Mouse (Mus musculus) right cerebral cortex, postnatal 14 days (tissue): ENCODE results near the gene Rps2.
"Not testable (repeated sequence)": the region's sequence is repeated elsewhere in the genome, so short reads cannot be mapped to it uniquely, and the experiment has no call there.

Source experiments
- DNase-seq: peaks from one replicate; pipeline ENCODE4 v3.0.0; 2022

Rps2 gene

GRCm38 (mm10) chr17:24706982-24707800, 10.7 kb upstream of the Rps2 start, which contains the start of gene Tbl3:
Gene Tbl3, minus strand, starts transcription at chr17:24707660.
- DNase-seq: peak; percentile 94

DNA sequence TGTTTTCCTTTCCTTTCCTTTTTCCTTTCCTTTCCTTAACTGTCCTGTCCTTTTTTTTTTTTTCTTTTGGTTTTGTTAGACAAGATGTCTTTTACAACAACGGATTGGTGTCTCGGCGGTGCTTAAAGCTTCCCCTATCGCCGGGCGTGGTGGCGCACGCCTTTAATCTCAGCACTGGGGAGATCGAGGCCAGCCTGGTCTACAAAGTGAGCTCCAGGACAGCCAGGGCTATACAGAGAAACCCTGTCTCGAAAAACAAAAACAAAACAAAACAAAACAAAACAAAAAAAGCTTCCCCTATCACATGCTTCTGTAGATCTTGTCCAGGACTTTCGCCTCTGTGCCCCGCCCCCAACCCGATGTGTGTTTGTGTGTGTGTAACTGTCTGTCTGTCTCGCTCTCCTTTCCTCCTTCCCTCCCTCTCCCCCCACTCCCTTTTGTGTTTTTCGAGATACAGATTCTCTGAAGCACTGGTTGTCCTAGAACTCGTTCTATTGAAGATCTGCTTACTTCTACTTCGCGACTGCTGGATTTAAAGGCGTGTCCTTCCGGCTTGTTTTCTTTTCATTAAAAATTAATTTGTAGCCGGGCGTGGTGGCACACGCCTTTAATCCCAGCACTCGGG, 10.0 kb upstream of the Rps2 start:
- no peak for DNase-seq

DNA sequence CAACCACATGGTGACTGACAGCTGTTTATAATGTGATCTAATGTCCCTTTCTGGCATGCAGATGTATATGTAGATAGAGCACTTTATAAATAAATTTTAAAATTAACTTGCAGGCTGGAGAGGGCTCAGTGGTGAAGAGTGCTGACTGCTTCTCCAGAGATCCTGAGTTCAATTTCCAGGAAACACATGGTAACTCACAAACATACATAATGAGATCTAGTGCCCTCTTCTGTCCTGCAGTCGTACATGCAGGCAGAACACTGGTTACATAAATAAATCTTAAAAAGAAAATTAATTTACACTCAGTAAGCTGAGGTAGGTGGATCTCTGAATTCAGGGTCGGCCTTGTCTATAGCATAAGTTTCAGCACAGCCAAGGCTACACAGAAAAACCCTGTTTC, 9.3 kb upstream of the Rps2 start:
- DNase-seq: no peak

- no peak for DNase-seq
Measured at GRCm38 (mm10) chr17:24715556-24715955, 2.4 kb upstream of the Rps2 start.

DNA sequence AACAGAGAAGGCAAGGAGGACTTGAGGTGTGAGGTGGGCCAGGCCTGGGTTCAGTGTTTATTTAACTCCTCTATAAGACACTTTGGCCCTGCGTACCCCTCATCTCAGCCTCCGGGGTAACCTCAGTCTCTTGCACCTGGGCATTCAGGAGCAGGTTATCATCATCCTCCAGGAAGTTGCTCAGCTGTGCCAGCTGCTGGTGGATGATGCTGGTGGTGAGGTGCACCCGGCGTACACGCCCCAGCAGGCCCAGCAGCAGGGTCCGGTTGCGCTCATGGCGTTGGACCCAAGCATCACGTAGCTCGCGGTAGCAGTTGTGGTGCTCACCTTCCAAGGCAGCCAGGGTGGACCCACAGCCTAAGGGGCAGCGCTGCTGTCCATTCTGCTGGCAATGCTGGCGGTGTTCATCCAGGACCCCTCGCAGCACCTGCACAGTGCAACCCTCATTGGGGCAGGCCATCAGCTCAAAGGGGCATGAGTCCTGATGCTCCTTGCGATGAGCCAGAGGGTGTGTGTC, 1.7 kb upstream of the Rps2 start:
- DNase-seq: no peak

- DNase-seq: not testable (repeated sequence)
Measured at GRCm38 (mm10) chr17:24718938-24719337, 1.0 kb downstream of the Rps2 start.

GRCm38 (mm10) chr17:24719494-24720222, 1.7 kb downstream of the Rps2 start:
- peak; percentile 99 for DNase-seq

DNA sequence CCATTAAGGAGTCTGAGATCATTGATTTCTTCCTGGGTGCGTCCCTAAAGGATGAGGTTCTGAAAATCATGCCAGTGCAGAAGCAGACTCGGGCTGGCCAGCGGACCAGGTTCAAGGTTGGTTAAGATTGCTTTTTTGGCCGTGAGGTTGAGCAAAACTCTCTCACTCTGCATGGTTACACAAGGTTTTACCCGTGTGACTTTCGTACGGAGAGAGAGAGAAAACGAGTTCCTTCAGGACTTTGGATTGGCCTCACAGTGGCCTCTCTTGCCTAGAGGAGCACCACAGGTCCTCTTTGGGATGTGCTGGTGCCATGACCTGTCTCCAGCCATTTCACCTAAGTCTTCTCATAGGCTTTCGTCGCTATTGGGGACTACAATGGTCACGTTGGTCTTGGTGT, 2.7 kb downstream of the Rps2 start:
- DNase-seq: not testable (repeated sequence)

- not testable (repeated sequence) for DNase-seq
Measured at GRCm38 (mm10) chr17:24721383-24721955, 3.6 kb downstream of the Rps2 start.

DNA sequence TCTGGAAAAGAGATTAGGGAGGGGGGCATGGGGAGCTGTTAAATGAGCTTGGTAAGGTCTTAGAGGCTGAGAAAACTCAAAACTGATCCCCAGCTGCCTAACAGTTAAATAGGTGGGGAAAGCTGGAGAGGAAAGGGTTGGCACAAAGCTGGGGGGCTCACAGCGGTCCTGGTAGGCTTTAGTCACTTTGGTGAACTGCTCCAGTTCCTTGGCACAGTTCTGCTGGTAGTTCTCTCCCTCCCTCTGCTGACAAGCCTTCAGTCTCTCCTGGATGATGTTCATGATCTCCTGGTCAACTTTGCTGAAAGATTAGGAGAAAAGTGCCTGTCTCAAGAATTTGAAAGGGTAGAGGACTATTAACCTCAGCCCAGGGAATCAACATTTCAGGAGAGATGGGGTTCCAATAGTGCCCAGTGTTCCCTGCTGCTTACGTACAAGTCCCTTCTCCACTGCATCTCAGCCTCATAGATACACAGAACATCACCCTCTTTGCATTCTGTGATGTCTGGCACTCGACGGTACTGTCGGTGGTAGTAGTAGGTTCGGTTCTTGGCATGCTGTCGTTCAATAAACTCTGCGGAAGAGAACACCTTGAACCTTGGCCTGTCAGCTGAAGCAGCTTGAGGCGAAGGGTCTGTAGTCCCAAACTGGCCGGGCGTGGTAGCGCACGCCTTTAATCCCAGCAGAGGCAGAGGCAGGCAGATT, 4.5 kb downstream of the Rps2 start:
- DNase-seq: no peak

DNA sequence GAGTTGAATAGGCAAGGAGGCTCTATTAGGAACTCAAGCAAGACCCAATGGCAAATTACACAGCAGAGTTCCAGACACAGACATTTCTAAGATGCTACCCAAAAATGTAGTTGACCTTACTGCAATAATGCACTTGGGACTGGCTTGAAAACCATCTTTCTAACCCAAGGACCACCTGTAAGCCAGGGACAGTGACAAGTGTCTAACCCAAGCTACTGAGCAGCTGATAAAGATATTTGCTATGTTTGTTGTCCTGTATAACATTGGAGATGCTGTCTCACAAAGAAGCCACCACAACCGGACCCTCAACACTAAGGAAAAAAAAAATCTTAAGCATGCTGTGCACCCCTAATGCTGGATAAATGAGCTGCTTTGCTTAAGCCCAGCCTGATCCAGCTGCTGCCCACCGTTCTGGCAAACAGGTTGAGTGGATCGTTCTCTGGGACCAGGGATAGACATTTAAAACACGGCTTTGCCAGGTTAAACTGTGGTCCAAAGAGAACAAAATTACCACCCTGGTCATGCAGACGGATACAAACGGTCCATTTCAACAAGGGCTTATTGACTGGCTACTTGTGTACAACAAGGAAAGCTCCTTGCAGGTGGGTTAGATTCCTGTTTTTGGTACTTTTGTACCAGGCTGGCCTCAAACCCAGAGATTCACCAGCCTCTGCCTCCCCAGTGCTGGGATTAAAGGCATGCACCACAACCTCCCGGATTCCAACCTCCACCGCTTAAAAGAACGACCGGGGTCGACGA, 5.4 kb downstream of the Rps2 start:
- no peak for DNase-seq

- peak; percentile 33 for DNase-seq
Measured at GRCm38 (mm10) chr17:24723881-24724180, 5.9 kb downstream of the Rps2 start.

GRCm38 (mm10) chr17:24724184-24724583, 6.3 kb downstream of the Rps2 start, which contains the start of gene Ndufb10:
Gene Ndufb10, minus strand, starts transcription at chr17:24724478.
- DNase-seq: peak; percentile 99

DNA sequence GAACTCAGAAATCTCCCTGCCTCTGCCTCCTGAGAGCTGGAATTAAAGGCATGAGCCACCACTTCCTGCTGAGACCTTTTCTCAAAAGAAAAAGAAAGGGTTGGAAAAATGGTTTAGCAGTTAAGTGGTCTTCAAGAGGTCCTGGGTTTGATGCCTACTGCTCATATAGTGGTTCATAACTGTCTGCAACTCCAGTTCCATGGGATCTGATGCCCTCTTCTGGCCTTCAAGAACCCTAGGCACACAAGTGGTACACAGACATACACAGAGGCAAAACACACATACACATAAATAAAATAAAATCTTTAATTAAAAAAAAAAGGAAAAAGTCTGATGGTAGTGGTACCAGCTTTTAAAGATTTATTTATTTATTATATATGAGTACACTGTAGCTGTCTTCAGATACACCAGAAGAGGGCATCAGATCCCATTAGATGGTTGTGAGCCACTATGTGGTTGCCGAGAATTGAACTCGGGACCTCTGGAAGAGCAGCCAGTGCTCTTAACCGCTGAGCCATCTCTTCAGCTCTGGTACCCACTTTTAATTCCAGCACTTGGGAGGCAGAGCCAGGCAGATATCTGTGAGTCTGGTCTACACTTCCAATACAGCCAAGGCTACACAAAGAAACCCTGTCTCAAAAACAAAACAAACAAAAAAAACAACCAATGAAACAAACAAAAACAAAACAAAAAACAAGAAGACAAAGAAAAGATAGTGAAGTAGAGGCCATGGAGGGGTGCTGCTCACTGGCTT, 7.9 kb downstream of the Rps2 start:
- no peak for DNase-seq

DNA sequence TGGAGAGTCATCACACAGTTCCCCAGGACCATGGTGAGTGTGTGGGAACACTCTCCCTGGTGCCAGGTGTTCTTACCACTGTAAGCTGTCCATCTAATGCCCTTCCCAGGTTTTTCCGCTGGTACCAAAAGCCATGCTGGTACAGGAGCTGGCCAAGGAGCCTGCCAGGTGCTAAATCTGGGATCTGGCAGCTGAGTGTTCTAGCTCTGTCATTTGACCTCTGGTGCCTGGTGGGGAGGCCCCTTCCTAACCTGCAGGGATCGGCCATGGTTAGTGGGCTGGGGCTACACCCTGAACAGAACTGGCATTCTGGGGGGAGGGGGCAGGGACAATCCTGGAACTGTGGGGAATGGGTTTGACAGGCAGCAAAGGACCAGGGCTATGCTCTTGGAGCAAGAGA, 9.7 kb downstream of the Rps2 start, which contains the start of gene Rpl3l:
Rpl3l (plus strand) TSS at position 203 of the 400 bp plus-strand sequence.
- no peak for DNase-seq

DNA sequence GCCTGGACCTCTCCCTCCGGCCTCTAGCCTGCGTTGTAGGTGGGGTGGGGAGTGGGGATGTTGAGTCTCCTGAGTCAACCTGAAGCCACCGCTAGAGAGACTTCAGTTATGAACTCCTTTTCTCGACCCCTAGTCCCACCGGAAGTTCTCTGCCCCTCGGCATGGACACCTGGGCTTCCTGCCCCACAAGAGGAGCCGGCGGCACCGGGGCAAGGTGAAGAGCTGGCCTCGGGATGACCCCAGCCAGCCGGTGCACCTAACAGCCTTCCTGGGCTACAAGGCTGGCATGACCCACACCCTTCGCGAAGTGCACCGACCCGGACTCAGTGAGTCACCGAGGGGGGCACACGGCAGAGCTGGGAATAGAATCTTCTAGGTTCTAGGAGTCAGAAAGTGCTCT, 10.3 kb downstream of the Rps2 start:
- DNase-seq: no peak

DNA sequence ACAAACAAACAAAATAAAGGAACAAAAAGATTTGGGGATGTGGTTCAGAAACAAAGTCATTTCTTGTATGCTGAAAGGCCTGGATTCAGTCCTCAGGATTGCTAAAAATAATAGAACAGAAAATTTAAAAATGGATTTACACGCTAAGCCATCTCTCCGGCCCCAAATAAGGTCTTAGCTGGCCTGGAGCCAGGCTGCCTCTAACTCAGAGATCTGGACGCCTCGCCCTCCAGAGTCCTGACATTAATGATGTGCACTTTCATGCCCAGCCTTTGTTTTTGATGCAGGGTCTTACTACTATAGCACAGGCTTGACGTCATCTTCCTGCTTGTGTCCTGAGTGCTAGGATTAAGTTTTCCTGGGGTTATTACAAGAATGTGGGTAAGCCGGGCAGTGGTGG, 11.2 kb downstream of the Rps2 start:
- no peak for DNase-seq

DNA sequence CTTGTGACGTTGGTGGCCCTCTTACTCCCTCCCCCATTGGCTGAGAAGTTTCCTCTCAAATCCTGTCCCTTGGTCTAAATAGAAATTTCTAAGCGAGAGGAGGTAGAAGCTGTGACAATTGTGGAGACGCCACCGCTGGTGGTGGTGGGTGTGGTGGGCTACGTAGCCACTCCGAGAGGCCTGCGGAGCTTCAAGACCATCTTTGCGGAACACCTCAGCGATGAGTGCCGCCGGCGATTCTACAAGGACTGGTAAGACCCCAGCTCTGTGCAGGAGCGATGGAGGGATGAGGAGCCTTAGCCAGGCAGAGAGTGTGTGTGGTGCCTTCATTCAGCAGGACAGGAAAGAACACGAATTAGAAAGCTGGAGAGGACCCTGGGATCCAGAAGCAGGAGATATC, 12.9 kb downstream of the Rps2 start:
- no peak for DNase-seq

- no peak for DNase-seq
Measured at GRCm38 (mm10) chr17:24732233-24732935, 14.5 kb downstream of the Rps2 start.

DNA sequence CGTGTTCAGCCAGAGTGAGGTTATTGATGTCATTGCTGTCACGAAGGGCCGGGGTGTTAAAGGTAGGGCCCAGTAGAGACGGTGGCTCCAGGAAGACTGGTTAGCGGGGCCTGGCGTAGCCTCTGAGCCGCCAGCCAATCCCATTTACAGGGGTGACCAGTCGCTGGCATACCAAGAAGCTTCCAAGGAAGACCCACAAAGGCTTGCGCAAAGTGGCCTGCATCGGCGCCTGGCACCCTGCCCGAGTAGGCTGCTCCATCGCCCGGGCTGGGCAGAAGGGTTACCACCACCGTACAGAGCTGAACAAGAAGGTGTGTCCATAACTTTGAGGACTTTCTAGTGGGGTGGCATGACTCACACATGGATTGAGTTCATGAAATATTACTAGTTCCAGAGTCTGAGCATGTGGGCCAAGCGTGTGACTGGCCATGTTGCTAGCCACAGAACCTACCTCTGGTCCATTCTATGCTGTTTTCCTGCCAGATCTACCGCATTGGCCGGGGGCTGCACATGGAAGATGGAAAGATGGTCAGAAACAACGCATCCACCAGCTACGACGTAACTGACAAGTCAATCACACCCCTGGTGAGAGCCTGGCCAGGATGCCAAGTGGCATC, 15.6 kb downstream of the Rps2 start:
- no peak for DNase-seq
